ENCODE assay signal across 8 mouse cellular contexts in the genomic region with DNA sequence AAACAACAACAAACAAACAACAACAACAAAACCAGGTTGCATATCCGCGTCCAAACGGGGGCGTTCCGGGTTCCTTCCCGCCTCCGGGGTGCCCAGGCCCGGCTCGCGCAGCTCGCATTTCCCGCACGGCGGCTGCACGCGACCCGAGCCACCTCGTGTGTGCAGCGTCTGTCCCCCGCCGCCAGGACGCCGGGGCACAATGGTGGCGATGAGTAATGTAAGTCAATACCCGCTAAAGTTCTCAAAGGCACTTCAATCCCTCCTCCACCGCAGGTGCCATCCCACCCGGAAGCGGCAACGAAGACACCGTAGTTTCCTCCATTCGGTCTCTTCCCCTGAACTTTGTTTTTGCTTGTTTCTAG. TPM values are rescaled to one million over a fixed set of nuclear protein-coding genes. Genes with fewer than 3 reads are reported as not detected.
DNase-seq lines count a peak whose midpoint lies in the region; ATAC-seq lines count a peak whose summit lies in the region.

No protein-coding gene starts in this region.

- no peak for DNase-seq in cerebellum, adult 8-10 months
- DNase-seq in thymus, adult 18-20 months: peak; percentile 71 to 80
- DNase-seq in thymus, postnatal 25 days: no peak
- no peak for DNase-seq in layer of hippocampus, postnatal 25 days (ENCODE audit: extremely low spot score in 1 of 2, low spot score in 1 of 2)
- DNase-seq in urinary bladder, postnatal 14 days (ENCODE audit: low spot score): no peak

- H3K9me3 ChIP-seq in midbrain, embryonic 16.5 days (replicated peaks; ENCODE audit: control insufficient read depth, low read length, poor library complexity, severe bottlenecking): no peaks in the 10 kb centered on the region

- ATAC-seq in cerebellum, adult (ENCODE audit: insufficient number of reproducible peaks, low FRiP score, low TSS enrichment): peak; percentile 56; the same call in 1 of the 2 replicates
- ATAC-seq in inflammation-experienced regulatory T-cells, adult 6 months: peak; percentile 72
- ATAC-seq in midbrain, embryonic 16.5 days: peak; percentile 84

- under 1% methylated on average over 31 of the region's 31 CpGs for WGBS in midbrain, embryonic 16.5 days

- H3K27ac ChIP-seq in midbrain, embryonic 16.5 days (ENCODE audit: low read length): peak overlapping the region; percentile 99

- H3K36me3 ChIP-seq in midbrain, embryonic 16.5 days (ENCODE audit: control insufficient read depth, insufficient read depth, low read length): no peaks in the 10 kb centered on the region

- peak overlapping the region; percentile 97 for H3K4me3 ChIP-seq in midbrain, embryonic 16.5 days (ENCODE audit: low read depth, low read length)

- H3K4me2 ChIP-seq in midbrain, embryonic 16.5 days (ENCODE audit: low read length): peak overlapping the region; percentile 62

- no peaks in the 10 kb centered on the region for H3K27me3 ChIP-seq in midbrain, embryonic 16.5 days (ENCODE audit: control insufficient read depth, insufficient read depth, low read depth, low read length)

- H3K9ac ChIP-seq in midbrain, embryonic 16.5 days (ENCODE audit: low read depth, low read length): peak overlapping the region; percentile 63

- H3K4me1 ChIP-seq in midbrain, embryonic 16.5 days (ENCODE audit: control insufficient read depth, insufficient read depth, low read length): peaks cover 32% of the 10 kb centered on the region

RNA-seq across cellular contexts. Expression of a gene that starts 0.4 kb away (rescaled TPM):
- 10 to 100 TPM; 23.2 to 30.0 (median 26.4) TPM for polyA plus RNA-seq in inflammation-experienced regulatory T-cells, adult 6 months (2017; shearing (Covaris generic))
- 14.5 and 16.7 TPM in 2 replicates for polyA plus RNA-seq in midbrain, embryonic 16.5 days (2015; fragmentation: Nextera tagmentation; extraction: Ambion mirVana)
- total RNA-seq in layer of hippocampus, postnatal 25 days (2021): 10 to 100 TPM; 49.9 to 58.4 TPM

Comparison
In these comparisons a context has a peak if more than half of its experiments do, and no peak if none do; other contexts are left out.
1. DNase-seq: peak in thymus, adult 18-20 months (2 of 2); none in cerebellum, adult 8-10 months (single experiment), thymus, postnatal 25 days (single experiment), layer of hippocampus, postnatal 25 days (0 of 2) and urinary bladder, postnatal 14 days (single experiment).
2. Peak in every context shown above with its lines, with median percentiles within 50 percentile points of each other: ATAC-seq.